Mouse (Mus musculus): Measurements from ENCODE around the gene Dlg2. TPM values are rescaled to one million over a fixed set of nuclear protein-coding genes. Genes with fewer than 3 reads are reported as not detected.

The Dlg2 gene
- polyA plus RNA-seq, 1 experiment from 2014 or later: 1.1 TPM

- no peak overlapping the region for H3K4me2 ChIP-seq (ENCODE audit: low read depth, low read length)
- 52% methylated on average over 5 of the region's 5 CpGs for WGBS
- no peaks in the 10 kb centered on the region for H3K9me3 ChIP-seq (ENCODE audit: control insufficient read depth, low read length)
- no peaks in the 10 kb centered on the region for H3K4me1 ChIP-seq (replicated peaks; ENCODE audit: control insufficient read depth, insufficient read depth, low read length)
- no peak overlapping the region for H3K9ac ChIP-seq (ENCODE audit: low read length)
- no peak for ATAC-seq (ENCODE audit: low read depth)
- H3K36me3 ChIP-seq (ENCODE audit: control insufficient read depth, insufficient read depth, low read length): no peaks in the 10 kb centered on the region
- no peak overlapping the region for H3K27ac ChIP-seq (ENCODE audit: low read length)
- H3K4me3 ChIP-seq (ENCODE audit: low read length): no peak overlapping the region
- no peaks in the 10 kb centered on the region; the same call in 1 of the 2 replicates for H3K27me3 ChIP-seq (ENCODE audit: control insufficient read depth, insufficient read depth, low read depth, low read length)
Measured at GRCm38 (mm10) chr7:91090317-91090829, 613.9 kb downstream of the Dlg2 start.

DNA sequence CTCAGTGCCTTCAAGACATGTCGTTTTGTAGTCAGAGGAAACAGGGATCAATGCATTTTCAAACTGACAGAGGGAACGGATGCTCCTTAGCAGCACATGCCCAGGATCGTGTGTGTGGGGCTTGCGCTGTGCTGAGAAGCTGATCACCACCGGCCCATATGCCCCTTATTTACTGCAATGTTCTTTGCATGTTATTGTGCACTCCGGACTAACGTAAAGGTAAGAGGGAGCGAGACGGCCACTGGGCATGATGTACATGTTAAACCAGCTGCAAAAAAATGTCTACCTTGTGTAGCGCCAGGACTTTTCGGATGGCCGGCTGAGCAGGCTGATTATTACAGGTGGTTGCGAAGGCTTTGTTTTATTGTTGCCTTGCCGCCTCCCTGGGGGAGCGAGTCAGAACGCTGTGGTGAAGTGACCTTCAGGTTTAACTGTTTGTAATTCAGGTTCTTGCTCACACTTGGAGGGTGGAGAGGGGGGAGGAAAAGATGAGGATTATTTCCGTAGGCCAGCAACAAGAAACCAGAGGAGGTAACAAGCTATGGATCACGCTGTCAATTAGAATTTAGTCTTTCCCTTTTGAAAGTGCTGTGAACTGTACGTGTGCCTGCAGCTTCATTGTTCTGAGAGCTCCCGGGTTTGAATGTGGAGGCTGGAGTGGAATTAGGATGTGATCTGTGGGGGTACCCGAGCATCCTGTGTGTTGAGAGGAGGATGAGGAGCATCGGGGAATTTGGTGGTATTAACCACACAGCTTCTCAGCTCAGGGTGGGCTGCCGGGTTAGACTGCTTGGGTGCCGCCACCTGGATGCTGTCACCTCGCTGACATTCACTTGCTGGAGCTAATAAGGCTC, 614.6 kb downstream of the Dlg2 start:
- no peak overlapping the region for H3K9ac ChIP-seq (ENCODE audit: low read length)
- H3K4me3 ChIP-seq (ENCODE audit: low read length): no peak overlapping the region

DNA sequence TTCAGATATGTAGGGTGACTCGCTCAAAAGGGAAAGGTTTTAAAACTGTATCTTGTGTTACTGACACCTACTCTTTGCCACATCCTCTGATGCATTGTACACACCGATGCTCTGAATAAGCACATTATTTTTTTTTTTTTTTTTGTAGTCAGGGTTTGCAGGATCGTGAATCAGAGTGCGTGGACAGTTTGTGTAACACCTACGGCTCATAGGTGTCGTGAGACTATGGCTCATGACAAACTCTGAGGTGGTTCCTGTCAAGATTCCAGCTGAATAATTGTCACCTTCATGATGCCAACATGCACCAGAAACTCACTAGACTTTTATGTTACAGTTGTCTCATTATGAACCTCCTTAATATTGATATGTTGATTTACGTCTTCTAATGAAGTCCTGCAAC, 620.0 kb downstream of the Dlg2 start:
- no peaks in the 10 kb centered on the region for H3K4me1 ChIP-seq (replicated peaks; ENCODE audit: control insufficient read depth, insufficient read depth, low read length)
- H3K9me3 ChIP-seq (ENCODE audit: control insufficient read depth, low read length): no peaks in the 10 kb centered on the region
- no peak for ATAC-seq (ENCODE audit: low read depth)
- H3K9ac ChIP-seq (ENCODE audit: low read length): no peak overlapping the region
- WGBS: 78% methylated on average over 7 of the region's 7 CpGs
- H3K36me3 ChIP-seq (ENCODE audit: control insufficient read depth, insufficient read depth, low read length): no peaks in the 10 kb centered on the region
- no peaks in the 10 kb centered on the region for H3K27me3 ChIP-seq (ENCODE audit: control insufficient read depth, insufficient read depth, low read depth, low read length)
- no peak overlapping the region for H3K27ac ChIP-seq (ENCODE audit: low read length)
- no peak overlapping the region for H3K4me2 ChIP-seq (ENCODE audit: low read depth, low read length)
- no peak overlapping the region for H3K4me3 ChIP-seq (ENCODE audit: low read length)

More for the DNA sequence above, 614.6 kb downstream of the Dlg2 start:
- Histone ChIP-seq H3K27me3 (ENCODE audit: control insufficient read depth, insufficient read depth, low read depth, low read length) (no peaks in the 10 kb centered on the region; the same call in 1 of the 2 replicates), H3K27ac (ENCODE audit: low read length) (no peak overlapping the region), H3K4me2 (ENCODE audit: low read depth, low read length) (no peak overlapping the region), H3K4me1 (replicated peaks; ENCODE audit: control insufficient read depth, insufficient read depth, low read length) (no peaks in the 10 kb centered on the region), H3K9me3 (ENCODE audit: control insufficient read depth, low read length) (no peaks in the 10 kb centered on the region), H3K36me3 (ENCODE audit: control insufficient read depth, insufficient read depth, low read length) (no peaks in the 10 kb centered on the region)
- WGBS: 13% methylated on average over 25 of the region's 25 CpGs
- ATAC-seq (ENCODE audit: low read depth): no peak

GRCm38 (mm10) chr7:91098521-91098920, 622.0 kb downstream of the Dlg2 start:
- Histone ChIP-seq H3K36me3 (ENCODE audit: control insufficient read depth, insufficient read depth, low read length) (no peaks in the 10 kb centered on the region), H3K9ac (ENCODE audit: low read length) (no peak overlapping the region), H3K27ac (ENCODE audit: low read length) (no peak overlapping the region), H3K27me3 (ENCODE audit: control insufficient read depth, insufficient read depth, low read depth, low read length) (no peaks in the 10 kb centered on the region), H3K9me3 (ENCODE audit: control insufficient read depth, low read length) (no peaks in the 10 kb centered on the region), H3K4me2 (ENCODE audit: low read depth, low read length) (no peak overlapping the region), H3K4me3 (ENCODE audit: low read length) (no peak overlapping the region), H3K4me1 (replicated peaks; ENCODE audit: control insufficient read depth, insufficient read depth, low read length) (no peaks in the 10 kb centered on the region)
- ATAC-seq (ENCODE audit: low read depth): no peak
- 78% methylated on average over 3 of the region's 3 CpGs for WGBS

DNA sequence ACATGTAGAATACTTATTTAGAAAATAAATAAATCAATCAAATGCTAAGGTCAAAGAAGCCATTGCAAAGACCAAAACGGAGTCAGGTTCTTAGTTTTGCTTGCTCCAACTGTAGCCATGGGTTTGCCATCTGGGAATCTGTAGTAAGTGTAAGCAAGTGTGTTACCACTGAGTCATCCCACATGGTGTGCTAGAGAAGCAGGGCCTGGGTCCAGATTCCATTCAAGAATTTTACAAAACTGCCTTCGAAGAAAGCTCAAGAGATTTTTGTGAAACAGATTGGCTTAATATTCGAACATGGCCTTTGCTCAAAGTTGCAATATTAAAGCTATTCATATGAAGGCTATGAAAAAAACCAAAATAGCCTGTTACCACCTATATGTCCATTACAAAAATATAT, 633.1 kb downstream of the Dlg2 start:
- no peaks in the 10 kb centered on the region for H3K4me1 ChIP-seq (replicated peaks; ENCODE audit: control insufficient read depth, insufficient read depth, low read length)
- no peaks in the 10 kb centered on the region for H3K27me3 ChIP-seq (ENCODE audit: control insufficient read depth, insufficient read depth, low read depth, low read length)
- no peak for ATAC-seq (ENCODE audit: low read depth)
- no peak overlapping the region for H3K27ac ChIP-seq (ENCODE audit: low read length)
- no peaks in the 10 kb centered on the region for H3K36me3 ChIP-seq (ENCODE audit: control insufficient read depth, insufficient read depth, low read length)
- H3K4me3 ChIP-seq (ENCODE audit: low read length): no peak overlapping the region
- WGBS: 53% methylated on average over 3 of the region's 3 CpGs
- no peaks in the 10 kb centered on the region for H3K9me3 ChIP-seq (ENCODE audit: control insufficient read depth, low read length)
- no peak overlapping the region for H3K4me2 ChIP-seq (ENCODE audit: low read depth, low read length)
- no peak overlapping the region for H3K9ac ChIP-seq (ENCODE audit: low read length)

GRCm38 (mm10) chr7:91132128-91132527, 655.7 kb downstream of the Dlg2 start:
- Histone ChIP-seq H3K27ac (ENCODE audit: low read length) (no peak overlapping the region), H3K27me3 (ENCODE audit: control insufficient read depth, insufficient read depth, low read depth, low read length) (no peaks in the 10 kb centered on the region), H3K9ac (ENCODE audit: low read length) (no peak overlapping the region), H3K4me2 (ENCODE audit: low read depth, low read length) (no peak overlapping the region), H3K9me3 (ENCODE audit: control insufficient read depth, low read length) (no peaks in the 10 kb centered on the region), H3K4me1 (replicated peaks; ENCODE audit: control insufficient read depth, insufficient read depth, low read length) (no peaks in the 10 kb centered on the region), H3K4me3 (ENCODE audit: low read length) (no peak overlapping the region), H3K36me3 (ENCODE audit: control insufficient read depth, insufficient read depth, low read length) (no peaks in the 10 kb centered on the region)
- WGBS: 52% methylated on average over 4 of the region's 4 CpGs
- ATAC-seq (ENCODE audit: low read depth): no peak

- 71% methylated on average over 1 of the region's 1 CpGs for WGBS
- Histone ChIP-seq H3K36me3 (ENCODE audit: control insufficient read depth, insufficient read depth, low read length) (no peaks in the 10 kb centered on the region), H3K27me3 (ENCODE audit: control insufficient read depth, insufficient read depth, low read depth, low read length) (no peaks in the 10 kb centered on the region), H3K4me2 (ENCODE audit: low read depth, low read length) (no peak overlapping the region), H3K9me3 (ENCODE audit: control insufficient read depth, low read length) (no peaks in the 10 kb centered on the region), H3K4me1 (replicated peaks; ENCODE audit: control insufficient read depth, insufficient read depth, low read length) (no peaks in the 10 kb centered on the region), H3K9ac (ENCODE audit: low read length) (no peak overlapping the region), H3K4me3 (ENCODE audit: low read length) (no peak overlapping the region), H3K27ac (ENCODE audit: low read length) (no peak overlapping the region)
- ATAC-seq (ENCODE audit: low read depth): no peak
Measured at GRCm38 (mm10) chr7:91154096-91154495, 677.6 kb downstream of the Dlg2 start.

GRCm38 (mm10) chr7:91159144-91159543, 682.7 kb downstream of the Dlg2 start:
- 80% methylated on average over 5 of the region's 5 CpGs for WGBS
- H3K4me2 ChIP-seq (ENCODE audit: low read depth, low read length): no peak overlapping the region
- no peak overlapping the region for H3K4me3 ChIP-seq (ENCODE audit: low read length)
- ATAC-seq (ENCODE audit: low read depth): no peak
- H3K27ac ChIP-seq (ENCODE audit: low read length): no peak overlapping the region
- H3K4me1 ChIP-seq (replicated peaks; ENCODE audit: control insufficient read depth, insufficient read depth, low read length): no peaks in the 10 kb centered on the region
- H3K9ac ChIP-seq (ENCODE audit: low read length): no peak overlapping the region
- H3K9me3 ChIP-seq (ENCODE audit: control insufficient read depth, low read length): no peaks in the 10 kb centered on the region
- H3K27me3 ChIP-seq (ENCODE audit: control insufficient read depth, insufficient read depth, low read depth, low read length): no peaks in the 10 kb centered on the region
- no peaks in the 10 kb centered on the region for H3K36me3 ChIP-seq (ENCODE audit: control insufficient read depth, insufficient read depth, low read length)

GRCm38 (mm10) chr7:91161643-91162175, 685.2 kb downstream of the Dlg2 start:
- H3K27me3 ChIP-seq (ENCODE audit: control insufficient read depth, insufficient read depth, low read depth, low read length): no peaks in the 10 kb centered on the region
- 55% methylated on average over 2 of the region's 2 CpGs for WGBS
- no peaks in the 10 kb centered on the region for H3K4me1 ChIP-seq (replicated peaks; ENCODE audit: control insufficient read depth, insufficient read depth, low read length)
- no peaks in the 10 kb centered on the region for H3K36me3 ChIP-seq (ENCODE audit: control insufficient read depth, insufficient read depth, low read length)
- H3K9me3 ChIP-seq (ENCODE audit: control insufficient read depth, low read length): no peaks in the 10 kb centered on the region
- no peak overlapping the region for H3K27ac ChIP-seq (ENCODE audit: low read length)
- H3K9ac ChIP-seq (ENCODE audit: low read length): no peak overlapping the region
- no peak overlapping the region for H3K4me2 ChIP-seq (ENCODE audit: low read depth, low read length)
- H3K4me3 ChIP-seq (ENCODE audit: low read length): no peak overlapping the region
- no peak for ATAC-seq (ENCODE audit: low read depth)
